18 mouse cellular contexts compared by ENCODE assay signal in genomic region chr12:104243307-104243706, GRCm38 (mm10). TPM values are rescaled to one million over a fixed set of nuclear protein-coding genes. Genes with fewer than 3 reads are reported as not detected.
"Had no signal": no experiment of that assay in that cellular context is flagged by ENCODE, and none has a peak within 500 bp of the region (broad histone marks: within the 10 kb centered on the region; RNA-seq: fewer than 3 reads in every experiment).

No protein-coding gene starts in this region.

- DNase-seq: kidney, adult 11 months; kidney, adult 9 months; kidney, postnatal 36 days; layer of hippocampus, adult 9-11 months; liver; liver, embryonic 13.5 days; liver, postnatal 0 days; midbrain, embryonic 14.5 days; right cerebral cortex, postnatal 4 days; thymus, adult 2 months; thymus, postnatal 25 days had no signal

RNA-seq across cellular contexts. Expression of gene Serpina3i, which starts 19.6 kb away (rescaled TPM):
- total RNA-seq: left cerebral cortex, postnatal 36 days; megakaryocyte, adult 5-6 weeks had no signal
- polyA plus RNA-seq: midbrain, embryonic 10.5 days; midbrain, embryonic 14.5 days; myocyte had no signal

RNA-seq across cellular contexts. Expression of gene Serpina3f, which starts 29.0 kb away (rescaled TPM):
- total RNA-seq: layer of hippocampus, adult 18-20 months; left cerebral cortex, postnatal 36 days had no signal
- polyA plus RNA-seq: limb, embryonic 12.5 days; myocyte; neural tube, embryonic 11.5 days had no signal
